Mouse (Mus musculus) CD4-positive helper T cell, adult 2 months (primary cell): ENCODE measurements around the gene Arel1.

Experiments used
- DNase-seq: peaks from one replicate; pipeline ENCODE4 v3.0.0-alpha.2; 2012; ENCODE audit warnings: low read depth, missing footprints, low spot score

Gene Arel1

DNA sequence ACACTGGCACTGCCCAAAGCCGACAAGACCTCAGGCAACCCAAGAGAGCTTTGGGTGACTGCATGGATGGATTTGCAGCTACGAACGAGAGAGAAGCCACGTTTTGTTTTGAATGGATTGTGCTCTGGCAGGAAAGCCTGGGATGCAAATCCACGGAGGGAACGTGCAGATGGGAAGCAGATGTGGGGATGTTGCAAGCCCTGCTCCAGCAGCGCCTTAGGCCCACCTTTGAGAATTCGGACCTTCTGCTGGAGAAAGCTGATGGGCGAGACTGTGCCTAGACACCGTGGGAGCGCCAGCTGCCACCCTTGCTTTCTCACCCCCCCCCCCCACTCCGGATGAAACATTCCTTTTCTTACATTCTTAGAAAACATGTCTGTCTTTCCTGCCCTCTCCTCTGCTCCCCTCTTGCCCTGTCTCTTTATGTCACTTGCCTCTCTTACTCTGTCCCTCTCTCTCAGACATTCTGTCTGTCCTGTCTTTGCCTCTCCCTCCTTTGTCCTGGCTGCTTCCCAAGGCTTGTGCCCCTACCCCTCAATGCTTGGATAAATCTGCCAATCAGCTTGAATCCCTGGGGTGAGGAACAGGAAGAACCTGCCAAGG is 63.6 kb downstream of the Arel1 start:
- no peak for DNase-seq

DNA sequence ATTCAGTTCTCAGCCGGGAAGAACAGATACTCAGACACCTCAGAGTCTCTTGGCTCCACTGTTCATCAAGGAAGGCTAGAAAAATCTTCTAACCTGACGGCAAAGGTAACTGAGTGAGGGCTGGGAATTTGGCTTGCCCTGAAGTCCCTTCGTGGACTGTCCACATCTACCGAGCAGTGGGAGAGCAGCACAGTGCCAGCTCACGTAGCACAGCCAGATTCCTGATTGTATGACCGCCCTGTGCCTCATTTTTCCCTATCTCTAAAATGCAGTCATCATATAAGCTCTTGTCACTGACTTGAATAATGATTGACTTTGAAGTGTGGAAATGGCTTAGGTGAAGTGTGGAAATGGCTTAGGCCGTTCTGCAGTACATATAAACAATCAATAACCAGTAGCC is 66.3 kb downstream of the Arel1 start:
- DNase-seq = no peak

DNA sequence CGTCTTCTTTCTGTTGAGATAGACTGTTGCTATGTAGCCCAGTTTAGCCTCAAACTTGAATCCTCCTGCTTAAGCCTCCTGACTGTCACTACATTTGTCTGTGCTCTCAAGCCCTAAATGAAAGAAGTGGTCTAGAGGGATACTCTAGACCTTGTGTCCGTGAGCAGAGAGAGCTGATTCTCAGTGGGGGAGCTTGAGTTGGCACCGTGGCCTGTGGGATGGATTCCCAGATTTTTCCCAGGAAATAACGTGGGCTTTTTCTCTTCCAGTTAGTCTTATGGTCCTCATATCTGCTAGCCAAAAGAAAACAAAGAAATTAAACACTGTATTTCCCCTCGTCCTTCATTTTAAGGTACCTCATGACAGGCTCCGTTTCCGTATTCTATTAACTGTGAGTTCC is 70.4 kb downstream of the Arel1 start:
- DNase-seq = no peak

DNA sequence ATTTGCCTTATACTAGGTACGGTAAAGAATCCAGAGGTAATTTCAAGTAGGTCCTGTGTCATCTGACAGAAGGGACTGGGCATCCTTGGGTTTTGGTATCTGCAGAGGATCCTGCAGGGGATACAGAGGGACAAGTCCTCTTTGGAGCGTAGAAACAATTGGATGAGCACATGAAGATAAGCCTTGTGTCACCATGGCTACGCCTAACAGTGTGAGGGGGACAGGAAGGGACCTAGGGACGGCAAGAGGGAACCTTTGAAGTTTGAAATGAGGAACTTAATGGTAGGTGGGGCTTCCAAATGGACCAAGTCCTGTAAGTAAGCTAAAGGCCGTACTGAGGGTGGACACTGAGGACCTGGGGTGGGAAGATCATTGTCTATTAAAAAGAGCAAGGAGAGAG is 73.4 kb downstream of the Arel1 start:
- no peak for DNase-seq

DNA sequence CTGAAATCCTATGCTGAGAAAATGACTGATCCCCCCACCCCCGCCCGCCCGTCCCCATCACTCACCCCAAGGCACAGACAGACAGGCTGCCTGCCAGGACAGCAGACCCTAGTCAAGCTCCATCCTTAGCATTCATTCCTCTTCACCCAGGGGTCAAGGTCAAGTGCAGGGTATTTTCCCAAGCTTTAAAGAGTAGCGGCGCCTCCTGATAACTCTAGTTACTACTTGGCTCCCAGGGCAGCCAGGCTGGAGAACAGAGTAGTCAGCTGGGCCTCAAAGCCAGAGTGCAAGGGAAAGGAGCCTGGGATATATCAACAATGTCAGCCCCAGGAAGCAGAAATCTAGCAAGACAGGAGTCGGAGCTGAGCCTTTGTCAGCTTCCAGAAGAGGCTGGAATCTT is 74.5 kb downstream of the Arel1 start:
- no peak for DNase-seq

DNA sequence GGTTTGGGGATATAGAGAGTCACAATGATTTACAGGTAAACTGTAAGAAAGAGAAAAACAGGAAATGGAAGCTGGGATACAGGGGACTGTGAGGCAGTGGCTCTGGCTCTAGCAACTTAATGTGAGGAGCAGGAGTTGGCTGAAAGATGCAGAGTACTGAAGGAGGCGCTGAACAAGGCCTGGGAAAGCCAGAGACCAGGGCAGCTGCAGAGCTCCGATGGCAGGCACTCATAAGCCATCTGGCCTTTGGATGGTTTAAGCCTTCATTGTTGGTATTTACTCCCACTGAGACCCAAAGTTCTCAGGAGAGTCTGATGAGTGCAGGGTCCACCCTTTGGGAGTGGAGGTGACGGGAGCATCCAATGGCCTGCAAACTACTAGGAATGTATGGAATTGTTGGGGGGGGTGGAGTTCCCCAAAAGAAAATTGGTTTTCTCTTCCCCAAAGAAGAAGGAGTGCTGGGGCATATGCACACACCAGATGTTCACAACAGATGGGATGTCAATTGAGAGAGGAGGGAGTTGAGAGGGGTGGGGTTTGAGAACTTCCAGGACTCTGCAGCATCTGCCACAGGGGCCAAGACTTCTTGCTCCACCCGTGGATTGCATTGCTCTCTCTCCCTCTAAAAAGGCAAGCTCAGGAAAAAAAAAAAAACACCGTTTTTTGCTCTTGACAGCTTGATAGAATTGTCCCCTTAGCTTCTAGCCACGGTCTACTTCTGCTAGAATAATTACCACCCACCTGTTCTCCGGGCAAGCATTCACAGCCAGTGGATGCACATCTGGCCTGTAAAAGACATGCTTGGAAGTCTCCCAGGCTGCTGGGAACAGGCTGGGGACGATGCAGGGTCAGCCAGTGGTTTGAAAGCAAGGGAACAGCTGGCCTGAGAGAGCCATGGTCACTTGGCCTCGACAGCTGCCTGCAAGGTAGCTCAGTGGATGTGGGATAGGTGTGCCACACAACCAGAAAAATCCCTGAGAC is 76.8 kb downstream of the Arel1 start:
- DNase-seq = no peak

DNA sequence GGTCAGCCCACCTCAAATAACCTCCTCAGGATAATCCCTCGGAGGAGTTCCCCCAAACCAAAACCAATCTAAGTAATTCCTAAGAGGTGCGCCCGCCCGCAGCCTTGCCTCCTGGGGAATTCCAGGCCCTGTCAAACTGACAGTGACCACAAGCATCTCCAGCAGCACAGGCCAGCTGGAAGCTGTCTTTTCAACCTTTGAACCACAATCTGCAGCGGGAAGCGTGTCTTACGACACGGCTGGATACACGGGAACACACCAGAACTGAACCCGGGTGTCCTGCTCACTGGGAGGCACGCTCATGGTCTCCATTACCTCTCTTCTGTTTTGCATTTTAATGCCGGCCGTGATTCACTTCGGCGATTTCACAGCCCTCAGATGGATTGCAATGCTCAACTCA is 80.4 kb downstream of the Arel1 start:
- no peak for DNase-seq

DNA sequence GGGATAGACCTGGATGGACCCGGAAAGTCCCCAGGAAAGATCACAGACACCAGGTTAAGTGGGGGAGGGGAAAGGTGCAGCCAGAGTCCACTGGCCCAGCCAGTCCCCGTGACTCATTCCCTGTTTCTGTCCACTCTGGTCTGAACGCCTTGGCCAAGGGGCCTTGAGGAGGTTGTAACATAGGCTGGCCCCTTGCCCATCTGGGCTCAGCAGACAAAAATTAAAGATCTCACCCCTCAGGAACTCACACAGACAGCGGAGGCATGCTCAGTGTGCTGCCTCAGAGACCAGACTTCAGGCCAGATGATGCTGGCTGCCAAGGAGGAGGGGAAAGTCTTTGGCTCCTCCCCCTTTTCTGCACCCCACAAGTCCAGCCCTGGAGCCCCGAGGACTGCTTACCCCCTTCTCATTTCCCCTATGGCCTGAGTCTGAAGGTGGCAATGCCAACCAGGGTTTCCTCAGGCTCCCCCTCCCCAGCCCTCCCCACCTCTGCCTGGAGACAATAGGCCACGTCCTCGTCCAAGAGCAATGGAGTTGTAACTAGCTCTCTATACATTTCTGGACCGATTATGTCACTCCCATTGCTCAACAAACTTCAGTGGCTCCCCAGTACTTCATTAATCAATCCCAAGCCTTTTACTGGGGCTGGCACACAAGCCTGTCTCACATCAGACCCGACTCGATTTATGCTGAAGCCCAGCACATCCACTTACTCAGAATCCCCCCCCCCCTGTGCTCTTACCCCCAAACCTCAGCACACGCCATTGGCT is 85.4 kb downstream of the Arel1 start:
- no peak for DNase-seq

DNA sequence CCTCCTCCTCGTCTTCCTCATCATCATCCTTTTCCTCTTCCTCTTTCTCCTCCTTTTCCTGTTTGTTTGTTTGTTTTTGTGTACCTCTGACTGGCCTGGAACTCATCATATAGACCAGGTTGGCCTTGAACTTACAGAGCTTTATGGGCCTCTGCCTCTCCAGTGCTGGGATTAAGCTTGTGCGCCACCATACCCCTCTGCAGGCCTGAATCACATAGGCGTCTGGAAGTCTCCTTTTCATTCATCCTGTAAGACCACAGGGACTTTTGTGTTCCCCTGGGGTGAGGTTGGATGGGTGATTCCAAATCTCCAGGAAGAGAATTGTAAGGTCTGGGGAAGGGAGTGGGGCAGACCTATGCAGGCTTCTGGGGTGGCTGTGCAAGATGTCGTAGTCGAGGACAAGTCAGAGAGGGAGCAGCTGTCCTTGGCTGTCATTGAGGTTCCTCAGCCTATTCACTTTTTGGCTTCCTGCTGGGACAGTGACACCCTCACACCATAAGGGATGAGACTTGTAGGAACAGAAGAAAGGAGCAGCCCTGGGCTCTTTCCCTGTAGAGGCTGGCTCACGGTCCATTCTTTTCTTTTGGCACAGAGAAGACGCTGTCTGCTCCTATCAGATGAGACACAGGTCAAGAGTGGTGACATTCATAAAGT is 86.2 kb downstream of the Arel1 start:
- peak; percentile 39 for DNase-seq

DNA sequence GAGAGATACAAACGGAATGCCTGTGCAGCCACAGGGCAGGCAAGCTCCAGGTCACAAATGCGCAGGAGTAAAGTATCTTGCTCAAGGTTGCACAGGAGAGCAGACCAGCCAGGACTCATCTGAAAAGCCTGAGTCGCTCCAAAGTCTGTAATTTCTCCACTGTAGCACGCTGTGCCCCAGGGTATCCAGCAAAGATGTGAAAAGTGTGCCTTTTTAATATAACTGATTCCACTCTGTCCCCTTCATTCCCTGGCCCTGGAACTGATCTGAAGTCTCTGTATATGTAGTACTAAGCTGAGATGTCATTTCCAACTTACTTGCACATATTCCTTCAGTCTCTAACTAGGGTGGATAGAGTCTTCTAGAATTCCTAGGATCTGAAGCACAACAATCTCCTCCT is 87.9 kb downstream of the Arel1 start:
- peak; percentile 22 for DNase-seq

DNA sequence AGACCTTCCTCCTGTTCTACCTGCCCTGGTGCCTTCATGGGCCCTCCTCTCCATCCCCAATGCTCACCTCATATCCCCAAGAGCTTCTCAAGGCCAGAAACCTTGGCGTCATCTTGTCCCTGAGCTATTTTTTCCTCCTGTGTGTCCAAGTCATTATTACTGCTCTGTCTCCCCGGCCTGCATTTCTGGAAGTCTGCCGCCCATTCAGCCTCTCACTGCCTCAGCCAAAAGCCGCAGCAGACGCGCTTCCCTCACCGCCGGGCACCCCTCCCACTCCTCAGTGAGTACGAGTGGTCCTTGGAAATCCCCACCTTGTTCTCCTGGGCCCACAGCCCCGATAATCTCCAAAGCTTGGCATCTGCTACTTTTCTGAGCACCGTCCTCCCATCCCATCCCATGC is 90.6 kb downstream of the Arel1 start:
- DNase-seq = no peak

DNA sequence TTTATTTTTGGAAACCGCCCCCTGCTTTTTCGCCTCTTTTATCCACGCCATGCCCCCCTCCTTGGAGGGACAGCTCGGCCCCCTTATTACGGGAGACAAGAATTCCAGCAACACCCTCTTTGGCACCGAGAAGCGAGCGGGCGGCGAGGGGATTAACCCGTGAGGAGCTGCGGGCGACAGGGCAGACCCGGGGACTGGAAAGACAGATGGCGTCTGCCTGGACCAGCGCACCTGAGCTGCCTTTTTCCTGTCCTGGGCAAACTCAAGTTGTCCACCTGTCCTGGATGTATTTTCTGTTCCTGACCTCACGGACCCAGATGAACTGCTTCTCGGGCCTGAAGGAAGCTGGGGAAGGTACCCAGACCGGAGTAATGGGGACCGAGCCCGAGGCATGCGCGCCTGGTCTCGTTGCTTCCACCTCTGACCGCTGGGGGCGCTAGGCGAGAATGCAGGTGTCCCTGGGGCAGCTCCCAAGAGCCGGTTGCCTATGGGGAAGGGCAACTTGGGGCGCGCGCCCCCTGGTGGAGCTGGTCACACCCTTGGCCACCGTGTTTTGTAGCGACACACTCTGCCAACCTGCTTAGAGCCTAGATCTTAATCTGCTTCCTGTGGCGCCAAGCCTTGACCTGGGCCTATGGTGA is 94.1 kb downstream of the Arel1 start, which contains the start of gene Ltbp2:
Ltbp2 (minus strand) TSS at position 52 of the 641 bp plus-strand sequence.
- peak; percentile 84 for DNase-seq

DNA sequence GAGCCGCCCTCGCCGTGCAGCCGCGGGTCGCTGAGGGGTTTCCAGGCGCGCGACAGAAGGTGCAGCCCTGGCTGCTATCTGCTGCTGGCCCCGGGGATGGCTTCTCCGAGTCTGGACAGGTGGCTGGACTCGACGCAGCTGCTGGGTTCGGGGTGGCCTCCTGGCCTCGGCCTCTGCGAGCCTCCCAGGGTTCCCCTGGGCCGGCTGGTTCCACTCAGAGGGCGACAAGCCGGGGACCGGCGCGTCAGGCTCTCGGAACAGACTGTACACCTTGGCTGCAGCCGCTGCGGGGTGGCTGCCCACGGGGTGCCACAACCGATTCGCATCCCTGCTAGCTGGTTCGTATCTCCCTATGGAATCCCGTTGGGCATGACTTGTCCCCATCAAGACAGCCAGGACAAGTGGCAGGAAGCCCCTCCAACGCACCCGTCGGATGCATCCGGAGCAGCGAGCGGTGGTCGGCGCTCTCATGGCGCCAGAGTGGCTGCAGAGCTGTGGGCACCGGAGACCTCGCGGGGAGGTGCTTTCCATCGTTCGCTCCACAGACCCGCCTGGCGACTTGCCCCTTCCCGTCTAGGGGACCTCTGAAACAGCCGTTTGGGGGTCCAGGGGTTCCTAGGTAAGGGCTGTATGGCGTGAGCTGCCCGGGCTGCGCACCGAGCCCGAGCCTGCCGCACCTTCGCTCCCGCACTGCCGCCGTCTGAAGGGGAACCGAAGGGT is 94.8 kb downstream of the Arel1 start:
- peak; percentile 9 for DNase-seq

DNA sequence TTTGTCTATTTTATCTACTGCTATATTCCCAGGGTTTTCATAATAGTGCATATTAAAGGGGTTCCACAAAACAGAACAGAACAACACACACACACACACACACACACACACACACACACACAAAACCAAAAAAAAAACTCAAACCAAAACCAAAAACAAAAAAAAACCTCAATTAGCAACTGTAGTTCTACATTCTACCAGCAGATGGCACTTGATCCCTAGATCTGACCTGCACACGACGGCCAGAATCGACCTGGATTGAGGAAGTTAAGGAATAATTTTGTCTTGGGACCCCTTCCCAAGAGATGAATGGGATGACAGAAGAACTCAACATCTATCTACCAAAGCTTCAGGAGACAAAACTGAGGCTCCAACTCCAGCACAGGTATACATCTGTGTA is 97.3 kb downstream of the Arel1 start:
- peak; percentile 40 for DNase-seq

DNA sequence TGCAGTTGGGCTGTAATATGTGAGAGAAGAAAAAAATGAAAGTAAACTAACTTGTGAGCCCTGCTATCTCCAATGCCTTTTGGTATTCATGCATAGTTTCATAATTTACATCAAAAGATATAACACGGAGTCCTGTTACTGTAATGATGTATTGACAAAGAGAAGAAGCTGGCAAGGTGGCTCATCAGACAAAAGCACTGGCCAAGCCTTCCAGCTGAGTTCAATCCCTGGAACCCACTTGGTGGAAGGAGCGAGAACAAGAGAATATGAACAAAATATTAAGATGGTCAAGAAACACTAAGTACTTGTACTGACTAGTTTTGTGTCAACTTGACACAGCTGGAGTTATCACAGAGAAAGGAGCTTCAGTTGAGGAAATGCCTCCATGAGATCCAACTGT is 98.4 kb downstream of the Arel1 start:
- no peak for DNase-seq
